Mouse (Mus musculus): ENCODE measurements around the gene Cryzl2.

Cryzl2 gene

DNA sequence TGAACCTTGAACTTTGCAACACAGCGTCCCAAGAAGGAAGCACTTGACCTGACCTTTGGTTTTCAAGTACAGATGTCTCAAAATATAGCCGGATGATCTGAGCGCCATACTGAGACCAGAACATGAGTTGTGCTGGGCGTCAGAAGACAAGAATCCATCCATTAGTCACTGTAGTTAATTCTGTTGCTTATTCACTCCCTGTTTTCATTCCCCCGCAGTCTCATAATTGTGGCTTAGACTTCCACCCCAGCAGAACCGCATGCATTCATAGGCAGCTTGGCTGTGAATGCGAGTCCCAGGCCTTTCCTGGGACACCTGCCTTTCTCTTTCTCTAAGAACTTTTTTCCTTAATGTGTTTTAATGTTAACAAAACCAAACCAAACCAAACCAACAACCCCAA, 14.3 kb downstream of the Cryzl2 start:
- DNase-seq (ENCODE audit: low spot score in 2 of 2) = no peak

DNA sequence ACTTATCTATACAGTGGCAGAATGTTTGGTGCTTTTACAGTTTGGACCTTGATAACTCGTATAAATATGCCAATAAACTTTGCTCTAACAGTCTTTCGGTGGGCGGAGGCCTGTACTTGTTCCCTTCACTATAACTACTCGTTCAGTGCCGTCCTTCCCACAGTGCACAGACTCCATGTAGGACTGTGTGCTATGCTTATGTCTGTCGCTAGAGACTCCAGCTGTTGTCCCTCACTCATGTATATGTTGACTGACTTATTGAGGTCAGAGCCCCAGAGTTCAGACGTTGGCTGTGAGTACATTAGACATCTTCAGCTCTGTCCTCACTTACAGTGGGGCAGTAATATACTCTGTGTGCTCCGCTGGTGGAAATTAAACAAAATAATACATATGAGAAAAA, 16.5 kb downstream of the Cryzl2 start:
- no peak for DNase-seq (ENCODE audit: low spot score in 2 of 2)

DNA sequence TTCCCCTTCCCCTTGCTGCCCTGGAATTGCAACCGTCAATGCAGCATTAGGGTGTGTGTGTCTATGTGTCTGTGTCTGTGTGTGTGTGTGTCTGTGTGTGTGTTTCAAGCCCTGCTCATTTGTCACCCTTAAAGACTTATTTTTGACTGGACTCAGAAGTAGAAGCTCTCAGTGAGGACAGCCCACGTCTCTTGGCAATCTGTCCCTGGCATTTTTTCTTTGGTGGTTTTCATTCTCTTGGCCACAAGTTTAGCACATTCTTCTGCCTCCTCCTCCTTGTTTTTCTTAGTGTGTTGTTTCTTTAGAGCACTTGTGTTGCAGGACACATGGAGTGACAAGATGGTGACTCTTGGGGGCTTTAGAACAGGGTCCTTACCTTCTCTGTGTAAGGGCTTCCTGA, 17.9 kb downstream of the Cryzl2 start:
- no peak for DNase-seq (ENCODE audit: low spot score in 2 of 2)

GRCm38 (mm10) chr1:157480090-157480489, 21.7 kb downstream of the Cryzl2 start:
- no peak for DNase-seq (ENCODE audit: low spot score in 2 of 2)

- DNase-seq (ENCODE audit: low spot score in 2 of 2) = no peak
Measured at GRCm38 (mm10) chr1:157480901-157481300, 22.5 kb downstream of the Cryzl2 start.

DNA sequence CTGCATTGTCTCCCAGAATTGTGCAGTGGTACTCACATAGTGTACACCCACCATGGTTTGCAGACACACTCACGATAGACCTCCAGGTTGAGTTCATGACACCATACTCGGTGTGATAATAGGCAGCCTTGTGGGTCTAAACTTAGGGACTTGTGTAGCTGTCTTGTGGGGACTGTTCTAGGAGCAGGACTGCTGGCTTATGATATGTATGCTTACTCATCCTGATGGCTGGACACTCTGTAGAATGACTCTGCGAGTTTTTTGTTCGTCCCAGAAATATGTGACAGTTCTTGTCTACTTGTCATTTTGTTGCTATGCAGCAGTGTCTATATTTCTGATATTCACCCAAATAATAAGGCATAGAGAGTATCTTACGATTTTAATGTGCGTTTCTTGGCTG, 23.3 kb downstream of the Cryzl2 start:
- DNase-seq (ENCODE audit: low spot score in 2 of 2) = no peak

DNA sequence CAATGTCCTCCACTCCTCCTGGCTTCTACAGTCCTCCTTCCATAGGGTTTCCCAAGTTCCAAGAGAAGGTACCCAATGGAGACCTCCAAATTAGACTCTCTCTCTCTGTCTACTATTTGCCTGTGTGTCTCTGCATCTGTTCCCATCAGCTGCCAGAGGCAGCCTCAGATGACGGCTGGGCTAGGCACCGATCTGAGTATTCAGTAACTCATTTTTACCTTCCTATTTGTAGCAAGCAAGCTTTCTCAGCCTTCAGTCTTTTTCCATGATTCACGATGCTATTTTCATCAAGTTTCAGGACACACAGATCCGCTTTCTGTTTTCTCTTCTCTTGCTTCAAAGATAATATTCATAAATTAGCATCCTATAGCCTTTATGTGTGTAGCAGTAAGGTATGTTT, 25.8 kb downstream of the Cryzl2 start:
- no peak for DNase-seq (ENCODE audit: low spot score in 2 of 2)

GRCm38 (mm10) chr1:157500657-157501056, 42.3 kb downstream of the Cryzl2 start:
- no peak for DNase-seq (ENCODE audit: low spot score in 2 of 2)

GRCm38 (mm10) chr1:157501352-157501945, 43.1 kb downstream of the Cryzl2 start:
- no peak for DNase-seq (ENCODE audit: low spot score in 2 of 2)

- no peak for DNase-seq (ENCODE audit: low spot score in 2 of 2)
Measured at GRCm38 (mm10) chr1:157503071-157503470, 44.7 kb downstream of the Cryzl2 start.

- peak in 1 of 2 experiments; percentile 36 for DNase-seq (ENCODE audit: low spot score in 2 of 2)
Measured at GRCm38 (mm10) chr1:157506522-157506921, 48.1 kb downstream of the Cryzl2 start, which contains the start of gene Sec16b. Sec16b (plus strand) TSS chr1:157506728.

DNA sequence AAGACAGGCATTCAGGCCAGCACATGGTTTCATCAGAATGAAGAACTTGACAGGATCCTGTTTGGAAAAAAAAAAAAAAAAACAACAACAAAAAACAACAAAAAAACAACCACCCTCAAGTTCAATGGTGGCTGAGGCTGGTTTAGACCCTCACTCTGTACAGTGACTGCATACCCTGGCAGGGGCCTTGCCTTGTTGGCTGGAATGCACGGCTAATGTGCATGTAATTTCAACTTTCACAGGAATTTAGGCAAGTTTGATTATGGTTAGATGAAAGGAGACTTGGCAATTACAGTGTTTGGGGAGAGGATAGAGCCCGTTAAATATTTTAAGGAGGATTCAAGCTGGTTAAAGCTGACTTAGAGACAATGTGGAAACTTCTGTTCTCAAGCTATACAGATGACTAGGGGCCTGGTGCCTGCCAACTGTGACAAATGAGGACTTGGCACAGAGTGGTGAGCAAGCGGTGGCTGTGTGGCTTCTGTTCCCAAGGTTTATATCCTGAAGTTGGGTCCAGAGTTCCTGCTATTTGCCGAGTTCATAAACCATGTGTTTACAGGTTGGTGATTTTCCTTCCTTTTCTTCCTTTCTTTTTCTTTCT, 48.7 kb downstream of the Cryzl2 start:
- no peak for DNase-seq (ENCODE audit: low spot score in 2 of 2)

DNA sequence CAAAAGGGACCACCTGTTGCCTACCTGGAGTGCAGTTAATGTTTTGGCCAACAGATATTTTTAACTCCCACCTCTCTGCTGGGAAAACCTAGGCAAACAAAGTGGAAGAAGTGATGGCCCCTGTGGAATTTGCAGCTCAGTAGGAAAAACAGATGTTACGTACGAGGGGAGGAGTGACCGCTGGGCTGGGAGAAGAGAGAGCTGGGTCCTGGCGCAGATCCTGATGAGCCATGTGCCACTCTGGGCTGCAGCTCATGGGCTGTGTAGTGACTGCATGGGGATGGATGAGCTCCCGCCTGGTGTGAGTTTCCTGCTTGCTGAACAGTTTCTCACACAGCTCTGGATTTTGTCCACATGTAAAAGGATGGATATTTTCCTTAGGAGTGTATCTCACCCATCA, 49.4 kb downstream of the Cryzl2 start:
- DNase-seq (ENCODE audit: low spot score in 2 of 2) = no peak

DNA sequence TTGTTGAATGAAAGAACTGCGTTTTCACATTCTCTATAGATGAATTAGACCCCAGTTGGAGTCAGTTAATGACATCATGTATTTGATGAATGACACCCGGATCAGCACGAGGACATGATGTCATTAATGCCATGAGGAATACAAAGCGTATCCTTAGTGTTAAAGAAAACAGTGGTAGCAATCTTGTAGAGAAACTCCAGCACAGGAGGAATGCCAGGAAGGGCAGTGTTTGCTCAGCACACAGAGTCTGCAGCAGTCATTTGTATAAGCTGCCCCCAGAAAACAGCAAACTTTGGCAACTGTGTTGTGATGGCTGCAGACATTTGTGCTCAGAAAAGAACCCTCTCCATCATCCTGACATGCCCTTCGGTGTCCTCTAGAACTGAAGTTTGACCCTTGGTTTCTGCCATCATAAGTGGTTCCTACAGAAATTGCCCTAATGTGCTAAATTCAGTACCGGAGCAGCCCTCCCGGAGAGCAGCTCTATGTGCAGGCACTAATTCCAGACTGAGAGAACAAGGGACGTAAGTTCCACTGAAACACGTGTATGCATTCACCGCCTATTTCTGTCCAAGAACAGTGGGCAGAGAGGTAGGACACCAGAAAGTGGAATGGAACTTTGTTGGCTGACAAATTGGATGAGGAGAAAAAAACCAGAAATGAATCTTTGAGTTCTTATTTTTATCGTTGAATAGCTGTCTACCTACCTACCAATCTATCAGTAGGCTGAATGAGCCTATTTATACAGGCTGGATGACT, 54.5 kb downstream of the Cryzl2 start:
- DNase-seq (ENCODE audit: low spot score in 2 of 2) = no peak

GRCm38 (mm10) chr1:157513559-157513958, 55.2 kb downstream of the Cryzl2 start:
- no peak for DNase-seq (ENCODE audit: low spot score in 2 of 2)

- DNase-seq (ENCODE audit: low spot score in 2 of 2) = no peak
Measured at GRCm38 (mm10) chr1:157514298-157514697, 55.9 kb downstream of the Cryzl2 start.

GRCm38 (mm10) chr1:157516838-157517808, 58.7 kb downstream of the Cryzl2 start:
- DNase-seq (ENCODE audit: low spot score in 2 of 2) = no peak

GRCm38 (mm10) chr1:157518111-157518523, 59.7 kb downstream of the Cryzl2 start:
- no peak for DNase-seq (ENCODE audit: low spot score in 2 of 2)

- no peak for DNase-seq (ENCODE audit: low spot score in 2 of 2)
Measured at GRCm38 (mm10) chr1:157519396-157519795, 61.0 kb downstream of the Cryzl2 start.

DNA sequence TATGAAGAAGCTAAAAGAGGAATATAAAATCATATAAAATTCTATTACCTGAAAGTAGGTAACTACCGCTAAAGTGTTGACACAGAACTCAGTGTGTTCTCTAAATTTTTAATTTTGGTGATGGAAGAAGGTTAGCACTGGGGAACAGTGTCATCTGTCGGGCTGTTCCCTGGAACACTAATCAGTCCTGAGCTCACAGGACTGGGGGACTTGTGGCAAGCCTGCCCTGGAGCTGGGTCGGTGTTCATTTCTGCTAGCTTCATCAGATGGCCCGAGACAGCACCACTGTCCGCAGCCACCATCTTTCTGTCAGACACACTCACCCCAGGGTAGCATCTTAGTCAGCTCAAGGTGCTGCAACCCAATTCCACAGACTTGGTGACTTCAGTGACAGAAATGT, 63.9 kb downstream of the Cryzl2 start:
- DNase-seq (ENCODE audit: low spot score in 2 of 2) = no peak

DNA sequence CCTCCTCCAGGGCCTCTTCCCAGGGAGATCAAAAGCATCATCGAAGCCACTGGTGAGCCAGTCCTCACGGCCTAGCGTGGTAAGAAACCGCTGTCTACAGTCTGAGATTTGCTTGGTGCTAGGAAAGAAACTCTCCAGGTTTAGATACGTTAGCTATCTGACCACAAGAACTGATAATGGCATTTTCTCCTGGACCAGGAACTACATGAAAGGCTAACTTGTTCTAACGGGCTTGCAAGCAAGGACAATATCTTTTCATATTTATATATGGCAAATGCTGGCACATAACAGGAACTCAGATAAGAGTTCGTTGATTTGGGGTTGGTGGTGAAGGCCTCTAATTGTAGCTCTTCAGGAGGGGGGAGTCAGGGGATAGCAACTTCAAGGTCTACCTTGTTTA, 66.4 kb downstream of the Cryzl2 start:
- no peak for DNase-seq (ENCODE audit: low spot score in 2 of 2)
